Mouse (Mus musculus): ENCODE results near the gene Wdr18. TPM values are rescaled to one million over a fixed set of nuclear protein-coding genes. Genes with fewer than 3 reads are reported as not detected.

The Wdr18 gene
- polyA plus RNA-seq, 1 experiment from 2014 or later: 118 TPM

Other genes with a start within 250 kb of the Wdr18 start
- gene Hcn2, start 243.5 kb upstream of the Wdr18 start, polyA plus RNA-seq (2016; fragmentation: Nextera tagmentation; extraction: Ambion mirVana): 0.06 and 0.08 TPM in 2 replicates
- 49.6 and 54.0 TPM in 2 replicates for gene Polrmt, start 213.6 kb upstream of the Wdr18 start, polyA plus RNA-seq (2016; fragmentation: Nextera tagmentation; extraction: Ambion mirVana)
- gene Fgf22, start 205.1 kb upstream of the Wdr18 start, polyA plus RNA-seq (2016; fragmentation: Nextera tagmentation; extraction: Ambion mirVana): 0.33 and 0.65 TPM in 2 replicates
- 109 and 111 TPM in 2 replicates for gene Rnf126, start 193.2 kb upstream of the Wdr18 start, polyA plus RNA-seq (2016; fragmentation: Nextera tagmentation; extraction: Ambion mirVana)
- gene Fstl3, start 182.9 kb upstream of the Wdr18 start, polyA plus RNA-seq (2016; fragmentation: Nextera tagmentation; extraction: Ambion mirVana): 3.5 and 3.7 TPM in 2 replicates
- gene Prss57, start 169.2 kb upstream of the Wdr18 start, polyA plus RNA-seq (2016; fragmentation: Nextera tagmentation; extraction: Ambion mirVana): 0.06 TPM in 1 of 2 replicates, not detected in the other
- gene Palm, start 166.6 kb upstream of the Wdr18 start, polyA plus RNA-seq (2016; fragmentation: Nextera tagmentation; extraction: Ambion mirVana): 132 and 142 TPM in 2 replicates
- gene Misp, start 139.2 kb upstream of the Wdr18 start, polyA plus RNA-seq (2016; fragmentation: Nextera tagmentation; extraction: Ambion mirVana): 2.0 and 3.1 TPM in 2 replicates
- 352 and 363 TPM in 2 replicates for gene Ptbp1, start 105.7 kb upstream of the Wdr18 start, polyA plus RNA-seq (2016; fragmentation: Nextera tagmentation; extraction: Ambion mirVana)
- 10.1 and 11.3 TPM in 2 replicates for gene Prtn3, start 85.7 kb upstream of the Wdr18 start, polyA plus RNA-seq (2016; fragmentation: Nextera tagmentation; extraction: Ambion mirVana)
- gene Plppr3, start 85.5 kb upstream of the Wdr18 start, polyA plus RNA-seq (2016; fragmentation: Nextera tagmentation; extraction: Ambion mirVana): 169 and 181 TPM in 2 replicates
- gene Elane, start 73.9 kb upstream of the Wdr18 start, polyA plus RNA-seq (2016; fragmentation: Nextera tagmentation; extraction: Ambion mirVana): 0.33 and 0.55 TPM in 2 replicates
- not detected in 2 replicates for gene Cfd, start 69.3 kb upstream of the Wdr18 start, polyA plus RNA-seq (2016; fragmentation: Nextera tagmentation; extraction: Ambion mirVana)
- gene Med16, start 51.2 kb upstream of the Wdr18 start, polyA plus RNA-seq (2016; fragmentation: Nextera tagmentation; extraction: Ambion mirVana): 60.4 and 60.9 TPM in 2 replicates
- 5.0 and 18.8 TPM in 2 replicates for gene Gm26602, start 49.3 kb upstream of the Wdr18 start, polyA plus RNA-seq (2016; fragmentation: Nextera tagmentation; extraction: Ambion mirVana)
- gene Kiss1r, start 43.2 kb upstream of the Wdr18 start, polyA plus RNA-seq (2016; fragmentation: Nextera tagmentation; extraction: Ambion mirVana): 0.85 and 1.4 TPM in 2 replicates
- gene R3hdm4, start 38.9 kb upstream of the Wdr18 start, polyA plus RNA-seq (2016; fragmentation: Nextera tagmentation; extraction: Ambion mirVana): 159 and 166 TPM in 2 replicates
- 4.9 and 6.6 TPM in 2 replicates for gene Arid3a, start 33.1 kb upstream of the Wdr18 start, polyA plus RNA-seq (2016; fragmentation: Nextera tagmentation; extraction: Ambion mirVana)
- gene Grin3b, start 10.6 kb downstream of the Wdr18 start, polyA plus RNA-seq (2016; fragmentation: Nextera tagmentation; extraction: Ambion mirVana): 0.50 and 0.92 TPM in 2 replicates
- gene Tmem259, start 24.2 kb downstream of the Wdr18 start, polyA plus RNA-seq (2016; fragmentation: Nextera tagmentation; extraction: Ambion mirVana): 24.3 and 25.9 TPM in 2 replicates
- 311 and 313 TPM in 2 replicates for gene Cnn2, start 28.4 kb downstream of the Wdr18 start, polyA plus RNA-seq (2016; fragmentation: Nextera tagmentation; extraction: Ambion mirVana)
- 2.6 and 3.9 TPM in 2 replicates for gene Abca7, start 36.3 kb downstream of the Wdr18 start, polyA plus RNA-seq (2016; fragmentation: Nextera tagmentation; extraction: Ambion mirVana)
- gene Arhgap45, start 56.5 kb downstream of the Wdr18 start, polyA plus RNA-seq (2016; fragmentation: Nextera tagmentation; extraction: Ambion mirVana): 7.1 and 8.1 TPM in 2 replicates
- 227 and 245 TPM in 2 replicates for gene Polr2e, start 79.6 kb downstream of the Wdr18 start, polyA plus RNA-seq (2016; fragmentation: Nextera tagmentation; extraction: Ambion mirVana)
- 475 and 505 TPM in 2 replicates for gene Gpx4, start 87.0 kb downstream of the Wdr18 start, polyA plus RNA-seq (2016; fragmentation: Nextera tagmentation; extraction: Ambion mirVana)
- 15.2 and 16.1 TPM in 2 replicates for gene Sbno2, start 145.4 kb downstream of the Wdr18 start, polyA plus RNA-seq (2016; fragmentation: Nextera tagmentation; extraction: Ambion mirVana)
- gene Stk11, start 155.7 kb downstream of the Wdr18 start, polyA plus RNA-seq (2016; fragmentation: Nextera tagmentation; extraction: Ambion mirVana): 17.2 and 18.5 TPM in 2 replicates
- gene Atp5d, start 178.5 kb downstream of the Wdr18 start, polyA plus RNA-seq (2016; fragmentation: Nextera tagmentation; extraction: Ambion mirVana): 457 and 481 TPM in 2 replicates
- gene Cbarp, start 180.7 kb downstream of the Wdr18 start, polyA plus RNA-seq (2016; fragmentation: Nextera tagmentation; extraction: Ambion mirVana): 8.4 and 8.5 TPM in 2 replicates
- gene Midn, start 188.1 kb downstream of the Wdr18 start, polyA plus RNA-seq (2016; fragmentation: Nextera tagmentation; extraction: Ambion mirVana): 33.4 and 35.1 TPM in 2 replicates
- 151 and 159 TPM in 2 replicates for gene Cirbp, start 205.8 kb downstream of the Wdr18 start, polyA plus RNA-seq (2016; fragmentation: Nextera tagmentation; extraction: Ambion mirVana)
- gene 1600002K03Rik, start 212.8 kb downstream of the Wdr18 start, polyA plus RNA-seq (2016; fragmentation: Nextera tagmentation; extraction: Ambion mirVana): 11.6 and 13.0 TPM in 2 replicates
- gene Efna2, start 219.3 kb downstream of the Wdr18 start, polyA plus RNA-seq (2016; fragmentation: Nextera tagmentation; extraction: Ambion mirVana): 55.8 and 56.9 TPM in 2 replicates